Mouse (Mus musculus) cerebellum, postnatal 36 days (tissue): ENCODE measurements around the gene Sprr2h.

Experiments used
- DNase-seq, 2 experiments: peaks; one replicate each; pipeline ENCODE4 v3.0.0; 2021 to 2022; ENCODE audit warnings: mixed read lengths in 2 of 2

Gene Sprr2h

DNA sequence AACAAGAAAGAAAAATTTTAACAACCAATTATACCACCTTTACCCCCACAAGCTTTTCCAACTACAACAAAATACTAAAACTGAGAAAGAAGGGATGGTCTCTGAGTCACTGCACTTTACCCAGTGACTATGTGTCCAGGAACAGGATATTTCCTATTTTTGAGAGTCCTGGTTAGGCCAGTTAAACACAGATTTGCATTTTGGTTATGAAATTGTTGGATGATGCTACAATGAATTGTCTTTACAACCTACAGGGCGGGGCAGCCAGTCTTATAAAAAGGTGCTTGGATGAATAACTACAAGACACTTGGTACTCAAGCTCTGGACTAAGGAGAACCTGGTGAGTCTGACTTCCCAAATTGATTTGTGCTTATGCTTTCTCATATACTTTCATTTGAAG lies at the start of gene Sprr2h:
Gene Sprr2h (plus strand): TSS at position 301 of the 400 bp plus-strand sequence.
- no peak for DNase-seq

DNA sequence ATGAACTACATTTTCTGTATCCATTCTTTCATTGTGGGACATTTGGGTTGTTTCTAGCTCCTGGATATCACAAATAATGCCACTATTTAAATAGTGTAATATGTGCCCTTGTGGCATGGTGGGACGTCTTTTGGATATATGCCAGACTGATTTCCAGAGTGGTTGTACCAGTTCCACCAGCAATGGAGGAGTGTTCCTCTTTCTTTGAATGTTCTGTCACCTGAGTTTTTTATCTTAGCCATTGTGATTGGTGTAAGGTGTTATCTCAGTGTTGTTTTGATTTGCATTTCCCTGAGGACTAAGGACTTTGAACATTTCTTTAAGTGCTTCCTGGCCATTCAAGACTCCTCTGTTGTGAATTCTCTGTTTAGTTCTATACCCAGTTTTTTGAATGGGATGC lies 49.2 kb upstream of the Sprr2h start:
- DNase-seq: no peak

DNA sequence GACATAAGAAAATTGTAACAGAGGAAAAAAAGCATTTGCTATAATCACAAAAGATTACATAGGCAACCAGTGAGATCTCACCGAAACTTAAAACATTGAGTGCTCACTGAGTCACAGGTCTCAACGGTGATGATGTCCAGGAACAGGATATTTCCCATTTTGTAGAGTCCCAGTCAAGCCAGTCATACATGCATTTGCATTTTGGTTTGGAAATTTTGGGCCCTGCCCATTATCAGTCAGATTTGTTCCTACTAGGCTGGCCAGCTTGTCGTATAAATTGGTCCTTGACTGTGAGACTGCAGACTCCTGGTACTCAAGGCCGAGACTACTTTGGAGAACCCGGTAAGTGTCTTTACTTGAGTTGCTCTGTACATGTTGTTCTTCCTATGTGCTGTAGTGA lies 46.6 kb upstream of the Sprr2h start, which contains the start of gene Sprr2d:
Gene Sprr2d (plus strand): TSS at position 301 of the 400 bp plus-strand sequence.
- no peak for DNase-seq

DNA sequence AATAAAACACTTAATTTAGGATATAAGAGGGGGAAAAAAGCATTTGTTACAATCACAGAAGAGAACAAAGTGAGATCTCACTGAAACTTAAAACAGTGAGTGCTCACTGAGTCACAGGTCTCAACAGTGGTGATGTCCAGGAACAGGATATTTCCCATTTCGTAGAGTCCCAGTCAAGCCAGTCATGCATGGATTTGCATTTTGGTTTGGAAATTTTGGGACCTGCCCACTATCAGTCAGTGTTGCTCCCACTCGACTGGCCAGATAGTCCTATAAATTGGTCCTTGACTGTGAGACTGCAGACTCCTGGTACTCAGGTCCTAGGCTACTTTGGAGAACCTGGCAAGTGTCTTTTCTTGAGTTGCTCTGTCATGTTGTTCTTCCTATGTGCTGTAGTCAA lies 33.6 kb upstream of the Sprr2h start, which contains the start of gene Sprr2e:
Gene Sprr2e (plus strand): TSS at position 301 of the 400 bp plus-strand sequence.
- no peak for DNase-seq

DNA sequence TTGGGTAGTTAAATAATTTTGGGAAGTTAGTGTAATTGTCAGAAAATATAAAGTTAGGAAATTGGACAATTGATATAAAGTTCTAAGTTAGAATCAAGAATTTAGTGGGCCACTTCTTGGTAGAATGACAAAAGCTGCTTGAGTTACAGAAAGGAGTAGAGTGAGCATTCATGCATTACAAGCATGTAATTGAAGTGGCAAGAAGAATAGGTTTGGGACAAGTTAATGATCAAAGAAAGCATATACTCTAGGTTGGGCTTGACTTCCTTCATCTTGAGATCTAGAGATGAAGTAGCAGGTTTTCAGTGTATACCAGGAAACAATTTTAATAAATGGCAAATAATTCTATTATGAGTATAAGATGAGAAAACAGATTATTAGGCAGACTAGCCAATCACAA lies 23.9 kb upstream of the Sprr2h start:
- no peak for DNase-seq

DNA sequence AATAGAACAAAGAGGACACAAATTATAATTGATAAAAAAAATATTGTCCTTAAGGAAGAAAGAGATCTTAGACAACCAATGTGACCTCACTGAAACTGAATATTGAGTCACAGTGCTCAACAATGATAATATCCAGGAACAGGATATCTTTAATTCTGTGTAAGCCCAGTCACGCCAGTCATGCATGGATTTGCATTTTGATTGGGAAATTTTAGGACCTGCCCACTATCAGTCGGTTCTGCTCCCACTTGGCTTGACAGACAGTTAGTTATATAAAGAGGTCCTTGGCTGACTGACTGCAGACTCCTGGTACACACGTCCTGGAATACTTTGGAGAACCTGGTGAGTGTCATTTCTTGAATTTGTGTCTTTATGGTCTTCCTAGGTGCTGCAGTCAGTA lies 20.6 kb upstream of the Sprr2h start, which contains the start of gene Sprr2f:
Gene Sprr2f (plus strand): TSS at position 301 of the 400 bp plus-strand sequence.
- DNase-seq: no peak

DNA sequence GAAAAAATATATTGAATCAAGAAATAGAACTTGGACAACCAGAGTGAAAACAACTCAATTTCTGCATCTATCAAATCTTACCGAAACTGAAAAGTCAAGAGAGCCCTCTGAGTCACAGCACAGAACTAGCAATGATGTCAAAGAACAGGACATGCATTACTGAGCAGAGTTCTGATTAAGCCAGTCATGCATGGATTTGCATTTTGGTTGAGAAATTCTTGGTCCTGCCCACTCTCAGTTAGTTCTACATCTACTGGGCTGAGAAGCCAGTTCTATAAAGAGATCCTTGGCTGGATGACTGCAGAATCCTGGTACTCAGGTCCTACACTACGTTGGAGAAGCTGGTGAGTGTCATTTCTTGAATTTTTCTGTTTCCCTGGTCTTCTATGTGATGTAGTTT lies 11.9 kb upstream of the Sprr2h start:
- no peak for DNase-seq

DNA sequence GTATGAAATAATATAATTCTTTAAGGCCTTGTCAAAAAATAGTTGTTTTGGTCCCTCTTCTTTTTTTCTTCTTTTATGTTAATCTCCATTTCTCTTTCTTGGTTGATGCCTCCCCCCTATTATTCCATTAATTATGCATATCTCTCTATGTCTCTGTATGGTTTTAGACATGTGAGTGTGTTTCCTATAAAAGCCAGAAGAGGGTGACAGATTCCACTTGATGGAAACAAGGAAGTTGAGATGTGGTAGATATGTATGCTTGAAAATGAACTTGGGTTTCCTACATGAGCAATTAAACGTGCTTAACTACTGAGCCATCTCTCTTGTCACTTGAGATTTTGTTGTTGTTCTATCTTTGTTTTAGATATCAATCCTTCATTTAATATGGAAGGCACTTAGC lies 8.8 kb downstream of the Sprr2h start:
- DNase-seq: no peak

DNA sequence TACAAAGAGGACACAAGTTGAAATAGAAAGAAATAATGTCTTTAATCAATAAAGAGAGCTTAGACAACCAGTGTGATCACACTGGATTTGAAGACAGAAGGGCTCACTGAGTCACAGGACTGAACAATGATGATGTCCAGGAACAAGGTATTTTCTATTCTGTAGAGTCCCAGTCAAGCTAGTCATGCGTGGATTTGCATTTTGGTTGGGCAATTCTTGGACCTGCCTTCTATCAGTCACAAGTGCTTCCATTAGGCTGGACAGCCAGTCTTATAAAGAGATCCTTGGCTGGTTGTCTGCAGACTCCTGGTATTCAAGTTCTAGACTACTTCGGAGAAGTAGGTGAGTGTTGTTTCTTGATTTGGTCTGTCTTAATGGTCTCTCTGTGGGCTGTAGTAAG lies 22.2 kb downstream of the Sprr2h start, which contains the start of gene Sprr2i:
Gene Sprr2i (plus strand): TSS at position 301 of the 400 bp plus-strand sequence.
- DNase-seq: no peak

DNA sequence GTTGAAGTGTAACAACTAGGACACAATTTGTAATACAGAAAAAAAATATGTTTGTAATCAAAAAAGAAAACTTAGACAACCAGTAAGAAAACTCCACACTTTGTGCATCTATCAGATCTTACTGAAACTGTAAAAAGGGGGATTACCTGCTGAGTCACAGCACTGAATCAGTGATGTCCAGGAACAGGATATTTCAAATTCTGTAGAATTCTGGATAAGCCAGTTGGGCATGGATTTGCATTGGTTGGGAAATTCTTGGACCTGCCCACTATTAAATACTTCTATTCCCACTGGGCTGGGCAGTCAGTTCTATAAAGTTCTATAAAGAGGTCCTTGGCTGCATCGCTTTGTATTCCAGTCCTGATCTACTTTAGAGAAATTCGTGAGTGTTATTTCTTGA lies 32.3 kb downstream of the Sprr2h start, which contains the start of gene Sprr2j-ps:
Gene Sprr2j-ps (plus strand): TSS at position 301 of the 400 bp plus-strand sequence.
- no peak for DNase-seq

DNA sequence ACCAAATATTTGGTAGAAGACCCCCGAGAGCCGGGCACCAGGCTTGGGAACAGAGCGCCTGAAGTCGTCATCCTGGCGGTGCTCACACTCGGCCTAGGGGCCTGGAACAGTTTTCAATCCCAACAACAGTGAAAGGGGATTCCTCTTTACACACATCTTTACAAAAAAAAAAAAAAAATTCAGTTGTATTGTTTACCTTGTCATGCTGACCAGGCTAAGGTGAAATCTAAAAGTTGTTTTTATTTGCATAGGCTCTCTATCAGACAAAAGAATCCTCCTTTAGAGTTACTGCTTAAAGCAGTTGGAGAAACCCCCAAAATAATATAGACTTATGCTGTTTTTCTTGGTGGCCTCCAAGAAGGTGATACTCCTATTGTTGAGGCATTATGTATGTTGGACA lies 43.8 kb downstream of the Sprr2h start, which contains the start of gene Gm9774:
Gene Gm9774 (minus strand): TSS at position 101 of the 400 bp plus-strand sequence.
- no peak for DNase-seq

DNA sequence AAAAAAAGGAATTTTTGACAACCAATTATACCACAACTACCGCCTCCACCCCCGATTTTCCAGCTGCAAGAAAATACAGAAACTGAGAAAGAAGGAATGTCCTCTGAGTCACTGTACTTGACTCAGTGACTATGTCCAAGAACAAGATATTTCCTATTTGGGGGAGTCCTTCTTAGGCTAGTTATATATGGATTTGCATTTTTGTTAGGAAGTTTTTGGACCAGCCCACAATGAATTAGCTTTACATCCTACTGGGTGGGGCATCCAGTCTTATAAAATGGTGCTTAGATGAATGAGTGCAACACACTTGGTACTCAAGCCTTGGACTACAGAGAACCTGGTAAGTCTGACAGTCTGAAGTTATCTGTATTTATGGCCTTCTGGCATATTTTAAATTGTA lies 46.8 kb downstream of the Sprr2h start, which contains the start of gene Sprr2k:
Gene Sprr2k (plus strand): TSS at position 301 of the 400 bp plus-strand sequence.
- DNase-seq: no peak
